Mouse (Mus musculus): Measurements from ENCODE around the gene Adipor1.
"Not testable (repeated sequence)": the region's sequence is repeated elsewhere in the genome, so short reads cannot be mapped to it uniquely, and the experiment has no call there.

The Adipor1 gene

GRCm38 (mm10) chr1:134419176-134419575 lies 4.0 kb downstream of the Adipor1 start:
- no peak for DNase-seq (ENCODE audit: extremely low spot score, low spot score)

- DNase-seq (ENCODE audit: extremely low spot score, low spot score): no peak
Measured at GRCm38 (mm10) chr1:134419751-134420458, 4.7 kb downstream of the Adipor1 start.

GRCm38 (mm10) chr1:134423911-134424310 lies 8.7 kb downstream of the Adipor1 start:
- DNase-seq (ENCODE audit: extremely low spot score, low spot score): no peak

GRCm38 (mm10) chr1:134426289-134426688 lies 11.1 kb downstream of the Adipor1 start:
- DNase-seq (ENCODE audit: extremely low spot score, low spot score): no peak

- no peak for DNase-seq (ENCODE audit: extremely low spot score, low spot score)
Measured at GRCm38 (mm10) chr1:134433002-134433401, 17.8 kb downstream of the Adipor1 start.

GRCm38 (mm10) chr1:134433473-134433872 lies 18.3 kb downstream of the Adipor1 start:
- no peak for DNase-seq (ENCODE audit: extremely low spot score, low spot score)

- DNase-seq (ENCODE audit: extremely low spot score, low spot score): no peak
Measured at GRCm38 (mm10) chr1:134435414-134435813, 20.2 kb downstream of the Adipor1 start.

GRCm38 (mm10) chr1:134440437-134440836 lies 25.3 kb downstream of the Adipor1 start:
- no peak for DNase-seq (ENCODE audit: extremely low spot score, low spot score)

GRCm38 (mm10) chr1:134441737-134442136 lies 26.6 kb downstream of the Adipor1 start:
- DNase-seq (ENCODE audit: extremely low spot score, low spot score): not testable (repeated sequence)

- no peak for DNase-seq (ENCODE audit: extremely low spot score, low spot score)
Measured at GRCm38 (mm10) chr1:134442394-134442793, 27.2 kb downstream of the Adipor1 start.

- DNase-seq (ENCODE audit: extremely low spot score, low spot score): not testable (repeated sequence)
Measured at GRCm38 (mm10) chr1:134443288-134443687, 28.1 kb downstream of the Adipor1 start.

- no peak for DNase-seq (ENCODE audit: extremely low spot score, low spot score)
Measured at GRCm38 (mm10) chr1:134445418-134445817, 30.2 kb downstream of the Adipor1 start.

- DNase-seq (ENCODE audit: extremely low spot score, low spot score): not testable (repeated sequence)
Measured at GRCm38 (mm10) chr1:134448537-134448936, 33.4 kb downstream of the Adipor1 start.

GRCm38 (mm10) chr1:134450201-134450600 lies 35.0 kb downstream of the Adipor1 start:
- no peak for DNase-seq (ENCODE audit: extremely low spot score, low spot score)

- no peak for DNase-seq (ENCODE audit: extremely low spot score, low spot score)
Measured at GRCm38 (mm10) chr1:134450986-134451385, 35.8 kb downstream of the Adipor1 start.

GRCm38 (mm10) chr1:134454904-134455824 lies 40.0 kb downstream of the Adipor1 start, which contains the start of gene Klhl12:
Gene Klhl12, plus strand, starts transcription at chr1:134455531.
- DNase-seq (ENCODE audit: extremely low spot score, low spot score): peak; percentile 98

GRCm38 (mm10) chr1:134456060-134456459 lies 40.9 kb downstream of the Adipor1 start:
- DNase-seq (ENCODE audit: extremely low spot score, low spot score): no peak

- no peak for DNase-seq (ENCODE audit: extremely low spot score, low spot score)
Measured at GRCm38 (mm10) chr1:134458139-134458727, 43.1 kb downstream of the Adipor1 start.

- no peak for DNase-seq (ENCODE audit: extremely low spot score, low spot score)
Measured at GRCm38 (mm10) chr1:134460294-134461284, 45.4 kb downstream of the Adipor1 start.
